Mouse (Mus musculus): ENCODE measurements around the gene Samsn1.

- TF ChIP-seq CTCF (IDR thresholded peaks at IDR 0.05; ENCODE audit: control insufficient read depth, insufficient read depth, insufficient read length) (no peak), USF1 (IDR thresholded peaks at IDR 0.05; ENCODE audit: low read depth) (no peak), FOSL1 (IDR thresholded peaks at IDR 0.05; ENCODE audit: insufficient read depth, low read length, poor library complexity, severe bottlenecking) (no peak)
Observed at GRCm38 (mm10) chr16:76047066-76047465, 25.0 kb upstream of the Samsn1 start.

All from C2C12 (cell line).